Mouse (Mus musculus): ENCODE results near the gene Cacng4.
A peak's percentile ranks its signal among the peaks of the same experiment; 100 is the strongest.

Gene Cacng4

GRCm38 (mm10) chr11:107772002-107772401 is 22.4 kb downstream of the Cacng4 start:
- DNase-seq = no peak

- DNase-seq = no peak
Observed at GRCm38 (mm10) chr11:107768361-107768760, 26.0 kb downstream of the Cacng4 start.

- DNase-seq = peak; percentile 26
Observed at GRCm38 (mm10) chr11:107766932-107767331, 27.4 kb downstream of the Cacng4 start.

GRCm38 (mm10) chr11:107762688-107763460 is 31.5 kb downstream of the Cacng4 start:
- no peak for DNase-seq

GRCm38 (mm10) chr11:107761790-107762500 is 32.4 kb downstream of the Cacng4 start:
- peak; percentile 15 for DNase-seq

- DNase-seq = no peak
Observed at GRCm38 (mm10) chr11:107760001-107760400, 34.4 kb downstream of the Cacng4 start.

GRCm38 (mm10) chr11:107759516-107759915 is 34.8 kb downstream of the Cacng4 start:
- no peak for DNase-seq

- no peak for DNase-seq
Observed at GRCm38 (mm10) chr11:107749114-107749513, 45.2 kb downstream of the Cacng4 start.

- no peak for DNase-seq
Observed at GRCm38 (mm10) chr11:107748243-107749035, 45.9 kb downstream of the Cacng4 start.

GRCm38 (mm10) chr11:107743100-107743499 is 51.3 kb downstream of the Cacng4 start:
- no peak for DNase-seq

GRCm38 (mm10) chr11:107738418-107739099 is 55.8 kb downstream of the Cacng4 start:
- DNase-seq = no peak

GRCm38 (mm10) chr11:107737886-107738285 is 56.5 kb downstream of the Cacng4 start:
- no peak for DNase-seq

- DNase-seq = no peak
Observed at GRCm38 (mm10) chr11:107734133-107734532, 60.2 kb downstream of the Cacng4 start.

GRCm38 (mm10) chr11:107731498-107731897 is 62.9 kb downstream of the Cacng4 start:
- no peak for DNase-seq

- DNase-seq = peak; percentile 75
Observed at GRCm38 (mm10) chr11:107730940-107731339, 63.4 kb downstream of the Cacng4 start.

- DNase-seq = no peak
Observed at GRCm38 (mm10) chr11:107729141-107729540, 65.2 kb downstream of the Cacng4 start.

GRCm38 (mm10) chr11:107728073-107728863 is 66.1 kb downstream of the Cacng4 start:
- DNase-seq = no peak

GRCm38 (mm10) chr11:107724603-107725002 is 69.8 kb downstream of the Cacng4 start:
- DNase-seq = no peak

- no peak for DNase-seq
Observed at GRCm38 (mm10) chr11:107721057-107721456, 73.3 kb downstream of the Cacng4 start.

GRCm38 (mm10) chr11:107720264-107721021 is 73.9 kb downstream of the Cacng4 start:
- no peak for DNase-seq

- DNase-seq = no peak
Observed at GRCm38 (mm10) chr11:107716332-107716938, 77.9 kb downstream of the Cacng4 start, which contains the start of gene Cacng1. Cacng1 (minus strand) TSS chr11:107716522.
